Mouse (Mus musculus) midbrain, embryonic 10.5 days (tissue): ENCODE results near the gene Yipf2. TPM values are rescaled to one million over a fixed set of nuclear protein-coding genes. Genes with fewer than 3 reads are reported as not detected.
"Not testable (repeated sequence)": the region's sequence is repeated elsewhere in the genome, so short reads cannot be mapped to it uniquely, and the experiment has no call there.

Experiments
- DNase-seq: peaks from one replicate; pipeline ENCODE4 v3.0.0-alpha.2; 2017; ENCODE audit warnings: low spot score
- H3K27ac ChIP-seq: fragments of 300-500 bp; sonication (generic); replicated peaks from 2 replicates; pipeline ENCODE4 v1.5.1; 2016; ENCODE audit warnings: mild to moderate bottlenecking
- H3K27me3 ChIP-seq: fragments of 300-500 bp; sonication (generic); 2 replicates; pipeline ENCODE4 v1.6.1; 2016; ENCODE audit warnings: low read depth, mild to moderate bottlenecking; ENCODE audit not compliant: poor library complexity, severe bottlenecking
- H3K36me3 ChIP-seq: fragments of 300-500 bp; sonication (generic); 2 replicates; pipeline ENCODE4 v1.6.1; 2016; ENCODE audit warnings: mild to moderate bottlenecking, moderate library complexity
- H3K4me1 ChIP-seq: fragments of 300-500 bp; sonication (generic); 2 replicates; pipeline ENCODE4 v1.6.1; 2016
- H3K4me3 ChIP-seq: fragments of 300-500 bp; sonication (generic); 2 replicates; pipeline ENCODE4 v1.5.1; 2016; ENCODE audit warnings: mild to moderate bottlenecking, moderate library complexity
- H3K9me3 ChIP-seq: fragments of 300-500 bp; sonication (generic); replicated peaks from 2 replicates; pipeline ENCODE4 v1.6.1; 2016; ENCODE audit warnings: mild to moderate bottlenecking
- WGBS: fragments of 180-500 bp; shearing (Covaris S2); methylation state at CpG from one replicate; pipeline ENCODE4 v1.1.7; 2016; 5-methylcytosine and 5-hydroxymethylcytosine counted together
- microRNA counts: library from miRNA; unstranded; fragments of <30 nt; microRNA quantifications from one replicate; lab custom pipeline; 2017
- microRNA-seq: library from miRNA; unstranded; fragments of <30 nt; microRNA quantifications from one replicate; pipeline ENCODE4, GENCODE M21; 2017
- polyA plus RNA-seq: library from polyadenylated mRNA; unstranded; fragments of >200 nt; fragmentation: Nextera tagmentation; extraction: Ambion mirVana; gene quantifications from 2 replicates; pipeline ENCODE4 v1.2.1, GENCODE M21; 2016

Gene Yipf2
- polyA plus RNA-seq, 1 experiment from 2014 or later = 20.4 TPM

- H3K27ac ChIP-seq = peak overlapping the region; percentile 99
- peaks cover 36% of the 10 kb centered on the region for H3K36me3 ChIP-seq
- peaks cover 30% of the 10 kb centered on the region for H3K4me1 ChIP-seq
- peak overlapping the region; percentile 94 for H3K4me3 ChIP-seq
- H3K9me3 ChIP-seq = no peaks in the 10 kb centered on the region
- H3K27me3 ChIP-seq = no peaks in the 10 kb centered on the region
- peak; percentile 74 for DNase-seq
- 1% methylated on average over 64 of the region's 66 CpGs for WGBS
Measured at GRCm38 (mm10) chr9:21547075-21547941, 45.3 kb downstream of the Yipf2 start.

DNA sequence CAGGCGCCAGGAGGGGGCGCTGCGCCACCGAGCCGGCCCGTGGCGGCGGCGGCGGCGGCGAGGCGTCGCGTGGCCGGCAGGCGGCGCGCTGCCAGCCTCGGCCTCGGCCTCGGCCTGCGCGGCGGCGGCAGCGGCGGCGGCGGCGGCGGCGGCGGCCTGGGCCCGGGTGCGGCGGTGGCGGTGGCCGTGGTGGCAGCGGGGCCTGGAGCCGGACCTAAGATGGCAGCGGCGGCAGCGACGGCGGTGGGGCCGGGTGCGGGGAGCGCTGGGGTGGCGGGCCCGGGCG lies 45.9 kb downstream of the Yipf2 start, which contains the start of gene Carm1:
TSS of gene Carm1 (plus strand) at position 106 of the 286 bp plus-strand sequence.
- H3K4me1 ChIP-seq = peaks cover 30% of the 10 kb centered on the region
- 17% methylated on average over 52 of the region's 52 CpGs for WGBS
- H3K36me3 ChIP-seq = peaks cover 34% of the 10 kb centered on the region
- peak within 1 kb of the TSS; percentile 99 for H3K27ac ChIP-seq
- no peak for DNase-seq
- no peaks in the 10 kb centered on the region for H3K27me3 ChIP-seq
- H3K4me3 ChIP-seq = peak within 1 kb of the TSS; percentile 94
- no peaks in the 10 kb centered on the region for H3K9me3 ChIP-seq

DNA sequence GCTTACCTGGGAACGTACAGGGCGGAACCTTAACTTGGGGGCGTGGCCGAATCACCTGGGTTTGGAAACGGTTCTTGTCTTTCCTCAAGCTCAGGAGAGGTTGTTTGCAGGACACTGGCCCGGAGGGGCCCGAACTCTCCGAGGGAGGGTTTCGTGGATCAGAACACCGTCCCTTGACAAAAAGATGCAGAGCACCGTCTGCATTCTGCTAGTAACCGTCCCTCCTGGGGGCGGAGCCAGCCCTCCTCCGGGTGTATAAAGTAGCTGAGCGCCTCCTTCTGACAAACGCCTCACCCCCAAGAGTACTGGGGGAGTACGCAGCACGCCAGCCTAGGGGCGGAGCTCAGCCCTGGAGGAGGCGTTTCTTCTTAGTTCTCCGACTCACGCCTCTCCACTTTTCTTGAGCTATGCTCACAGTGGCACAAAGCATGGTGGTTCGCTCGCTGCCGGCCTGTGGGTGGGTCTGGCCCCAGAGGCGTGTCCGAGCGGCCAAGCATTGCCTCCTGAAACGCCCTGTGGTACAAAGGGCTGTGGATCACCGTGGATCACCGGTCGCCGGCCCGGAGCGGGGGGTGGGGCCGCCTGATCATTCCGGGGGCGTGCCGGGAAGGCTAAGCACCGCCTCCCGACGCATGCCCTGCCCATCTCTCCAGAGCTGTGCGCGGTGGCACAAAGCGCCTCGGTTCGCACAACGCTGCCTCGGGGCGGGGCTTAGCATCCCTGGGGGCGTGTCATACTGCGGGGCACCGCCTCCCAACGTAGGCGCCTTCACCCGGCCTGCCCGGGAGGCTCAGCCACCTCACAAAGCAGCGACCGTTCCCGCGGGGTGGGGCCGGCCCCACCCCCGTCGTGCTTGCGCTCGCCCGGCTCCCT lies 46.5 kb downstream of the Yipf2 start:
- Histone ChIP-seq H3K4me3 (peak overlapping the region; percentile 94), H3K36me3 (peaks cover 30% of the 10 kb centered on the region), H3K27ac (peak overlapping the region; percentile 99), H3K4me1 (peaks cover 30% of the 10 kb centered on the region), H3K27me3 (no peaks in the 10 kb centered on the region), H3K9me3 (no peaks in the 10 kb centered on the region)
- peak; percentile 100 for DNase-seq
- WGBS = 0% methylated on average over 67 of the region's 67 CpGs

DNA sequence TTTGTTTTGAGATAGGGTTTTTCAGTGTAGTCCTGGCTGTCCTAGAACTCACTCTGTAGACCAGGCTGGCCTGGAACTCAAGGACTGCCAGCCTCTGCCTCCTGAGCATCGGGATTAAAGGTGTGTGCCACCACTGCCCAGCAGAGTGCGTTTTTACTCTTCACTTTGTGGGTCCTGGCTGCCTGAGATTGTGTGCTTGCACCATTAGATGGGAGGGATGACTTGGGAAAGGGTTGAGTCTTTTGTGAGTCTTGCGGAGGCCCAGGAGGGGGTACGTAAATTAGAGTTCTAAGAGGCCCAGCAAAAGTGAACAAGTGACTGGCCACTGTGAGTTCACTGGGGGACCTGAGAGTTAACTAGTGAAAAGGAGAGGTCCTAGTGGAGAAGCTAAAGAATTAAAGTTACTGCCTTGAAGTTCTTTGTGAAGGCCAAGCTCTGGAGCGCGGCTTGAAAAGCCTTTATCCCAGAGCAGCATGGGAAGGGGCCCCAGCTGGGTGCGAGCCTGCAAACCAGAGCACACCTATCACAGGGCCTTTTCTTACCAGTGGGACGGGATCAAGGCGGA lies 47.2 kb downstream of the Yipf2 start:
- H3K4me3 ChIP-seq = peak overlapping the region; percentile 94
- H3K4me1 ChIP-seq = peaks cover 30% of the 10 kb centered on the region
- peaks cover 24% of the 10 kb centered on the region for H3K36me3 ChIP-seq
- 6% methylated on average over 9 of the region's 9 CpGs for WGBS
- H3K27me3 ChIP-seq = no peaks in the 10 kb centered on the region
- H3K9me3 ChIP-seq = no peaks in the 10 kb centered on the region
- peak overlapping the region; percentile 99 for H3K27ac ChIP-seq
- DNase-seq = no peak

DNA sequence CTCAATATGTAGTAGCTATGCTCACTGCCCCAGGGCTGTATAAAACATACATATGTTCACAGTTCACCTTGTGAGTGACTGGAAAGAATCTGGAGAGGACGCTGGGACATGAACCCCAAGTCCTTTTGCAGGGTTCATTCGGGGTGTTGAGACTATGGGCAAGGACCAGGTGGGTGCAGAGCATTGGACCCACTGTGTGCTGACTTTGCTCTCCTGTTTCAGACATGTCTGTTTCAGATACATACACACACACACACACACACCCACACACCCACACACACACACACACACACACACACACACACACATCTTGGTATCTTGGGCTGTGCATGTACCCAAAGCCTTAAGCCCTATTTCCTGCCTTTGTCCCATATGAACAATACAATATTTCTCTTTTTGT lies 50.6 kb downstream of the Yipf2 start:
- DNase-seq, H3K27me3 ChIP-seq, H3K9me3 ChIP-seq, H3K4me3 ChIP-seq, H3K27ac ChIP-seq: not testable (repeated sequence)
- WGBS = 84% methylated on average over 2 of the region's 2 CpGs
- Histone ChIP-seq H3K4me1 (peaks cover 14% of the 10 kb centered on the region), H3K36me3 (peaks cover 16% of the 10 kb centered on the region)

- H3K36me3 ChIP-seq = peaks cover 25% of the 10 kb centered on the region
- DNase-seq = no peak
- H3K27me3 ChIP-seq = no peaks in the 10 kb centered on the region
- no peaks in the 10 kb centered on the region for H3K9me3 ChIP-seq
- H3K27ac ChIP-seq = no peak overlapping the region
- no peak overlapping the region for H3K4me3 ChIP-seq
- 84% methylated on average over 7 of the region's 7 CpGs for WGBS
- H3K4me1 ChIP-seq = peaks cover 7% of the 10 kb centered on the region
Measured at GRCm38 (mm10) chr9:21539981-21540753, 52.5 kb downstream of the Yipf2 start.

MicroRNAs within 50 kb of the gene (microRNA counts, 519-probe panel; counts per million panel counts)
- not detected for microRNA mmu-miR-1946b (lab: Ali Mortazavi, UCI)

Small RNA genes within 50 kb of the gene (microRNA-seq; reads per million reads assigned to microRNA genes)
- not detected for gene Mir1946b

Other genes starting within 250 kb of the Yipf2 start
- 295 and 321 TPM in 2 replicates for gene Ilf3, start 225.0 kb downstream of the Yipf2 start, polyA plus RNA-seq
- gene Qtrt1, start 181.0 kb downstream of the Yipf2 start, polyA plus RNA-seq = 64.8 and 73.1 TPM in 2 replicates
- gene Dnm2, start 167.9 kb downstream of the Yipf2 start, polyA plus RNA-seq = 70.4 and 75.0 TPM in 2 replicates
- 106 and 116 TPM in 2 replicates for gene Tmed1, start 82.6 kb downstream of the Yipf2 start, polyA plus RNA-seq
- gene AB124611, start 66.7 kb downstream of the Yipf2 start, polyA plus RNA-seq = 6.0 and 7.1 TPM in 2 replicates
- 54.3 and 57.5 TPM in 2 replicates for gene Carm1, start 45.9 kb downstream of the Yipf2 start, polyA plus RNA-seq
- gene Timm29, start 106 bp downstream of the Yipf2 start, polyA plus RNA-seq = 32.0 and 37.1 TPM in 2 replicates
- 139 and 162 TPM in 2 replicates for gene Smarca4, start 23.3 kb upstream of the Yipf2 start, polyA plus RNA-seq
- 52.2 and 58.9 TPM in 2 replicates for gene Ldlr, start 130.7 kb upstream of the Yipf2 start, polyA plus RNA-seq
- gene Spc24, start 167.5 kb upstream of the Yipf2 start, polyA plus RNA-seq = 146 and 175 TPM in 2 replicates
- gene Kank2, start 205.9 kb upstream of the Yipf2 start, polyA plus RNA-seq = 8.6 and 9.5 TPM in 2 replicates
- gene Angptl8, start 242.7 kb upstream of the Yipf2 start, polyA plus RNA-seq = 0.47 and 0.83 TPM in 2 replicates